Mouse (Mus musculus) liver, embryonic 14.5 days (tissue): ENCODE data around the gene Ubxn7.

Source experiments
- CTCF ChIP-seq: IDR thresholded peaks from 2 replicates; pipeline ENCODE4 v1.5.1; 2016; ENCODE audit warnings: antibody characterized with exemption, low read depth, control low read depth
- EP300 ChIP-seq: IDR thresholded peaks from 2 replicates; pipeline ENCODE4 v1.6.1; 2016; ENCODE audit warnings: antibody characterized with exemption, low read depth

DNA sequence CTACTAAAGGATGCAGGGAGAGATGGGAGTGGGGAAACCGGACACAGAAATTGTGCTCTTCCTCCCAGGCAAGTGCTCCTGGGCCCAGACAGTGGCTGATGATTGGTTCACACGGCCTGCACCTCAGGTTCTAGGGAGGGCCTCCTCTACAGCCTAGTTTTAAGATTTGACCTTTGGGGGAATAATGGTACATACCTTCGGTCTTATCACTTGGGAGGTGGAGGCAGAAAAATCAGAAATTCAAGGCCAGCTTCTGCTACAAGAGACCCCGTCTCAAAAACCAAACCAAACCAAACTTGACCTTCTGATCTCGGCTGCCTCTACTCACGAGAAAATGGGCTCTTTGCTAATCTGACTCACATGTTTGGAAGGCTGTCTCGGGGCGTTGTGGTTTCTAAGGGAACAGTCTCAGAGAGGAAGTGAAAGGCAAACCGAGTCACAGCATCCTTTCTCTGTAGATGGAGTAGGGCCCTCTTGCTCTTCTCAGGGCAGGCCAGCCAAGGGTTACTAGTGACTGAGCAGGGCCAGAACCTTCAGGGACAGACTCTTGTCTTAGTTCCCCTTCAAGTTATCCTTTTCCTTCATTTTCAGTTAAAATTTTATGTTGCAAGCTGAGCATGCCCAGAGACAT, 69.4 kb downstream of the Ubxn7 start:
- TF ChIP-seq CTCF (no peak), EP300 (no peak)
